ENCODE assay signal across 9 mouse cellular contexts in genomic region chr4:96273907-96274306, GRCm38 (mm10). TPM values are rescaled to one million over a fixed set of nuclear protein-coding genes. Genes with fewer than 3 reads are reported as not detected.
DNase-seq lines count a peak whose midpoint lies in the region; ATAC-seq and TF ChIP-seq lines count a peak whose summit lies in the region.
"Had no signal": no experiment of that assay in that cellular context is flagged by ENCODE, and none has a peak within 500 bp of the region (broad histone marks: within the 10 kb centered on the region; RNA-seq: fewer than 3 reads in every experiment).

No protein-coding gene starts in this region.

- no peaks in the 10 kb centered on the region for H3K9me3 ChIP-seq in neural tube, embryonic 11.5 days (ENCODE audit: control insufficient read depth, low read length)
- H3K9me3 ChIP-seq in heart, postnatal 0 days (replicated peaks; ENCODE audit: control insufficient read depth, low read length): no peaks in the 10 kb centered on the region
- H3K9me3 ChIP-seq: limb, embryonic 15.5 days had no signal

- no peaks in the 10 kb centered on the region for H3K4me1 ChIP-seq in neural tube, embryonic 11.5 days (ENCODE audit: control insufficient read depth, insufficient read depth, low read length)
- H3K4me1 ChIP-seq in heart, postnatal 0 days (ENCODE audit: control insufficient read depth, insufficient read depth): no peaks in the 10 kb centered on the region
- H3K4me1 ChIP-seq: limb, embryonic 15.5 days had no signal

- H3K27ac ChIP-seq in neural tube, embryonic 11.5 days (ENCODE audit: low read depth, low read length): no peak overlapping the region
- no peak overlapping the region for H3K27ac ChIP-seq in heart, postnatal 0 days (ENCODE audit: low read depth)
- H3K27ac ChIP-seq: limb, embryonic 15.5 days had no signal

- TF ChIP-seq EP300 in heart, postnatal 0 days (IDR thresholded peaks at IDR 0.05; ENCODE audit: low read depth): no peak

- H3K4me2 ChIP-seq in neural tube, embryonic 11.5 days (ENCODE audit: low read depth): no peak overlapping the region
- H3K4me2 ChIP-seq in heart, postnatal 0 days (ENCODE audit: low read depth, low read length): no peak overlapping the region
- H3K4me2 ChIP-seq: limb, embryonic 15.5 days had no signal

- 0 out of 2 replicates have a peak, but pooled peaks have one; percentile 72 for ATAC-seq in neural tube, embryonic 11.5 days (ENCODE audit: insufficient read depth, low FRiP score, low TSS enrichment)
- peak; percentile 86 for ATAC-seq in common myeloid progenitor, adult 5-6 weeks (replicated peaks; ENCODE audit: low read depth, poor library complexity, severe bottlenecking)
- no peak for ATAC-seq in heart, postnatal 0 days (ENCODE audit: insufficient read depth, low read depth)

- DNase-seq in neural tube, embryonic 11.5 days (ENCODE audit: low spot score): peak; percentile 28
- DNase-seq in neural tube, embryonic 10.5 days (ENCODE audit: extremely low spot score, low spot score): no peak
- DNase-seq in heart, postnatal 0 days (ENCODE audit: low spot score): no peak
- DNase-seq in kidney, postnatal 4 days: peak; percentile 80 to 82
- peak; percentile 7 for DNase-seq in lung, postnatal 14 days
- peak; percentile 76 for DNase-seq in right cerebral cortex, postnatal 4 days
- no peak for DNase-seq in spleen, postnatal 36 days (ENCODE audit: low spot score in 2 of 2)

- H3K27me3 ChIP-seq in neural tube, embryonic 11.5 days (ENCODE audit: control insufficient read depth, insufficient read depth, low read length): no peaks in the 10 kb centered on the region
- H3K27me3 ChIP-seq in heart, postnatal 0 days (ENCODE audit: control insufficient read depth, insufficient read depth, low read length): no peaks in the 10 kb centered on the region
- H3K27me3 ChIP-seq: limb, embryonic 15.5 days had no signal

- no peak overlapping the region for H3K4me3 ChIP-seq in neural tube, embryonic 11.5 days (ENCODE audit: low read depth, low read length)
- no peak overlapping the region for H3K4me3 ChIP-seq in heart, postnatal 0 days (ENCODE audit: low read depth, low read length)
- H3K4me3 ChIP-seq: limb, embryonic 15.5 days had no signal

- no peak overlapping the region for H3K9ac ChIP-seq in neural tube, embryonic 11.5 days (ENCODE audit: low read length)
- no peak overlapping the region for H3K9ac ChIP-seq in heart, postnatal 0 days (replicated peaks; ENCODE audit: low read depth, low read length)
- H3K9ac ChIP-seq: limb, embryonic 15.5 days had no signal

- peak; percentile 63 for TF ChIP-seq CTCF in heart, postnatal 0 days (IDR thresholded peaks at IDR 0.05; ENCODE audit: low read depth)

- H3K36me3 ChIP-seq in neural tube, embryonic 11.5 days (ENCODE audit: control insufficient read depth, insufficient read depth, low read length): no peaks in the 10 kb centered on the region
- no peaks in the 10 kb centered on the region for H3K36me3 ChIP-seq in heart, postnatal 0 days (replicated peaks; ENCODE audit: control insufficient read depth, insufficient read depth, low read length)
- H3K36me3 ChIP-seq: limb, embryonic 15.5 days had no signal

RNA-seq across cellular contexts. Expression of gene Cyp2j7, which starts 37.4 kb away (rescaled TPM):
- not detected in 2 replicates for polyA plus RNA-seq in neural tube, embryonic 11.5 days (2014; fragmentation: Nextera tagmentation; extraction: Ambion mirVana)
- not detected in 2 replicates for total RNA-seq in common myeloid progenitor, adult 5-6 weeks (2017)
- total RNA-seq in heart, postnatal 0 days (2014; rRNA removed; ENCODE audit: low replicate concordance): not detected in 2 replicates
- polyA plus RNA-seq in heart, postnatal 0 days (2015; fragmentation: Nextera tagmentation; extraction: Ambion mirVana): not detected in 2 replicates
- polyA plus RNA-seq: limb, embryonic 15.5 days had no signal

Comparison
In these comparisons a context has a peak if more than half of its experiments do, and no peak if none do; other contexts are left out.
1. DNase-seq: peak in neural tube, embryonic 11.5 days (single experiment), kidney, postnatal 4 days (2 of 2), lung, postnatal 14 days (single experiment) and right cerebral cortex, postnatal 4 days (single experiment); none in neural tube, embryonic 10.5 days (single experiment), heart, postnatal 0 days (single experiment) and spleen, postnatal 36 days (0 of 2).